8 mouse cellular contexts compared by ENCODE assay signal in genomic region chr2:38926145-38926891, GRCm38 (mm10). TPM values are rescaled to one million over a fixed set of nuclear protein-coding genes. Genes with fewer than 3 reads are reported as not detected.
A peak's percentile ranks its signal among the peaks of the same experiment; 100 is the strongest.
DNase-seq lines count a peak whose midpoint lies in the region; ATAC-seq and TF ChIP-seq lines count a peak whose summit lies in the region.

No protein-coding gene starts in this region.

- intact Hi-C loops in heart, postnatal 10 days (cut with DNase I): no loop called here

- peaks cover 43% of the 10 kb centered on the region for H3K27me3 ChIP-seq in E14TG2a.4 (ENCODE audit: insufficient read depth, low read length)
- H3K27me3 ChIP-seq in forebrain, embryonic 12.5 days: peaks cover 16% of the 10 kb centered on the region
- peaks cover 15% of the 10 kb centered on the region for H3K27me3 ChIP-seq in liver, postnatal 0 days (ENCODE audit: insufficient read depth, low read length)
- H3K27me3 ChIP-seq in neural tube, embryonic 14.5 days (ENCODE audit: control insufficient read depth, insufficient read depth, low read length): no peaks in the 10 kb centered on the region

- H3K4me2 ChIP-seq in forebrain, embryonic 12.5 days: peak overlapping the region; percentile 98
- peak overlapping the region; percentile 99 for H3K4me2 ChIP-seq in liver, postnatal 0 days (ENCODE audit: low read depth, low read length)
- peak overlapping the region; percentile 85 for H3K4me2 ChIP-seq in neural tube, embryonic 14.5 days (ENCODE audit: low read depth, low read length)

- peak overlapping the region; percentile 76 for H3K9ac ChIP-seq in forebrain, embryonic 12.5 days
- H3K9ac ChIP-seq in liver, postnatal 0 days (replicated peaks): peak overlapping the region; percentile 67
- H3K9ac ChIP-seq in neural tube, embryonic 14.5 days (replicated peaks; ENCODE audit: low read depth, low read length): peak overlapping the region; percentile 53

- H3K36me3 ChIP-seq in E14TG2a.4 (ENCODE audit: insufficient read depth, low read length): no peaks in the 10 kb centered on the region
- no peaks in the 10 kb centered on the region for H3K36me3 ChIP-seq in forebrain, embryonic 12.5 days (replicated peaks)
- H3K36me3 ChIP-seq in liver, postnatal 0 days (replicated peaks; ENCODE audit: insufficient read depth, low read length): no peaks in the 10 kb centered on the region
- H3K36me3 ChIP-seq in neural tube, embryonic 14.5 days (ENCODE audit: control insufficient read depth, insufficient read depth, low read length): no peaks in the 10 kb centered on the region

- H3K4me1 ChIP-seq in E14TG2a.4 (replicated peaks; ENCODE audit: low read depth, low read length): peaks cover 40% of the 10 kb centered on the region
- peaks cover 17% of the 10 kb centered on the region for H3K4me1 ChIP-seq in forebrain, embryonic 12.5 days
- H3K4me1 ChIP-seq in liver, postnatal 0 days (ENCODE audit: insufficient read depth): peaks cover 12% of the 10 kb centered on the region
- H3K4me1 ChIP-seq in neural tube, embryonic 14.5 days (ENCODE audit: control insufficient read depth, insufficient read depth, low read length): peaks cover 12% of the 10 kb centered on the region

- H3K27ac ChIP-seq in forebrain, embryonic 12.5 days: no peak overlapping the region
- H3K27ac ChIP-seq in liver, postnatal 0 days (ENCODE audit: low read depth): peak overlapping the region; percentile 58
- peak overlapping the region; percentile 76 for H3K27ac ChIP-seq in neural tube, embryonic 14.5 days (ENCODE audit: low read depth, low read length)

- TF ChIP-seq CTCF in E14TG2a.4 (conservative IDR thresholded peaks at IDR 0.05; ENCODE audit: low read length): no peak
- TF ChIP-seq CTCF in liver, postnatal 0 days (IDR thresholded peaks at IDR 0.05; ENCODE audit: low read depth): no peak

- peak; percentile 95 for ATAC-seq in forebrain, embryonic 12.5 days (ENCODE audit: low FRiP score)
- peak; percentile 96 for ATAC-seq in liver, postnatal 0 days
- peak; percentile 92 for ATAC-seq in neural tube, embryonic 14.5 days (ENCODE audit: low read depth)

- TF ChIP-seq EP300 in liver, postnatal 0 days (IDR thresholded peaks at IDR 0.05; ENCODE audit: low read depth): no peak

- no peaks in the 10 kb centered on the region for H3K9me3 ChIP-seq in E14TG2a.4 (ENCODE audit: low read length)
- no peaks in the 10 kb centered on the region for H3K9me3 ChIP-seq in forebrain, embryonic 12.5 days
- no peaks in the 10 kb centered on the region for H3K9me3 ChIP-seq in liver, postnatal 0 days (ENCODE audit: low read length)
- H3K9me3 ChIP-seq in neural tube, embryonic 14.5 days (ENCODE audit: control insufficient read depth, low read length): no peaks in the 10 kb centered on the region

- H3K4me3 ChIP-seq in E14TG2a.4 (replicated peaks; ENCODE audit: low read length): peak overlapping the region; percentile 97
- H3K4me3 ChIP-seq in forebrain, embryonic 12.5 days (replicated peaks): peak overlapping the region; percentile 85
- peak overlapping the region; percentile 79 for H3K4me3 ChIP-seq in liver, postnatal 0 days (ENCODE audit: low read depth, low read length)
- H3K4me3 ChIP-seq in neural tube, embryonic 14.5 days (ENCODE audit: low read depth, low read length): peak overlapping the region; percentile 89

- peak; percentile 90 for DNase-seq in c-Kit-positive CD71-positive TER-119-positive erythroid progenitor cells, embryonic 14.5 days (ENCODE audit: low spot score)
- peak; percentile 95 for DNase-seq in heart, postnatal 10 days
- DNase-seq in large intestine, adult 2 months (ENCODE audit: low read depth, low spot score): peak; percentile 82
- peak; percentile 92 for DNase-seq in liver, postnatal 0 days
- peak; percentile 94 for DNase-seq in testis, postnatal 10 days (ENCODE audit: low spot score)

- under 1% methylated on average over 53 of the region's 53 CpGs for WGBS in forebrain, embryonic 12.5 days
- WGBS in large intestine, adult 2 months: under 1% methylated on average over 52 of the region's 53 CpGs
- WGBS in liver, postnatal 0 days (ENCODE audit: insufficient replicate concordance): 4% methylated on average over 46 of the region's 53 CpGs
- WGBS in neural tube, embryonic 14.5 days: 0% methylated on average over 45 of the region's 53 CpGs

RNA-seq across cellular contexts. Expression of gene Nr6a1, which starts 1.2 kb away (rescaled TPM):
- 1.7 and 2.7 TPM in 2 replicates for polyA plus RNA-seq in forebrain, embryonic 12.5 days (2016; fragmentation: Nextera tagmentation; extraction: Ambion mirVana)
- total RNA-seq in heart, postnatal 10 days (2021): 1 to 10 TPM; 2.3 to 3.1 TPM
- polyA plus RNA-seq in large intestine, adult 2 months (2012; rRNA removed): 5.2 and 9.9 TPM in 2 replicates
- polyA plus RNA-seq in liver, postnatal 0 days (2015; fragmentation: Nextera tagmentation; extraction: Ambion mirVana): 0.83 and 1.1 TPM in 2 replicates
- polyA plus RNA-seq in neural tube, embryonic 14.5 days (2014; fragmentation: Nextera tagmentation; extraction: Ambion mirVana): 3.3 and 5.7 TPM in 2 replicates

RNA-seq across cellular contexts. Expression of gene Olfml2a, which starts 5.5 kb away (rescaled TPM):
- 2.1 and 2.4 TPM in 2 replicates for polyA plus RNA-seq in forebrain, embryonic 12.5 days (2016; fragmentation: Nextera tagmentation; extraction: Ambion mirVana)
- 10 to 100 TPM; 17.8 to 18.8 TPM for total RNA-seq in heart, postnatal 10 days (2021)
- 0.79 and 1.7 TPM in 2 replicates for polyA plus RNA-seq in large intestine, adult 2 months (2012; rRNA removed)
- 0.06 and 0.12 TPM in 2 replicates for polyA plus RNA-seq in liver, postnatal 0 days (2015; fragmentation: Nextera tagmentation; extraction: Ambion mirVana)
- 0.94 and 13.4 TPM in 2 replicates for polyA plus RNA-seq in neural tube, embryonic 14.5 days (2014; fragmentation: Nextera tagmentation; extraction: Ambion mirVana)
